Mouse (Mus musculus) limb, embryonic 12.5 days (tissue): Measurements from ENCODE around the gene Gm28230. TPM values are rescaled to one million over a fixed set of nuclear protein-coding genes. Genes with fewer than 3 reads are reported as not detected.
A peak's percentile ranks its signal among the peaks of the same experiment; 100 is the strongest.

Experiments used
- ATAC-seq: fragments of 200-750 bp; cut with Nextera tagmentation; 2 replicates; pipeline ENCODE4 v1.8.0; 2017; ENCODE audit warnings: low read depth, moderate TSS enrichment; ENCODE audit not compliant: insufficient number of reproducible peaks, insufficient read depth, low FRiP score, low TSS enrichment
- H3K27ac ChIP-seq: fragments of 300-500 bp; sonication (generic); 2 replicates; pipeline ENCODE4 v1.5.1; 2016; ENCODE audit warnings: mild to moderate bottlenecking, moderate library complexity
- H3K27me3 ChIP-seq: fragments of 300-500 bp; sonication (generic); 2 replicates; pipeline ENCODE4 v1.6.1; 2016; ENCODE audit warnings: mild to moderate bottlenecking, moderate library complexity
- H3K36me3 ChIP-seq: fragments of 300-500 bp; sonication (generic); 2 replicates; pipeline ENCODE4 v1.6.1; 2016; ENCODE audit warnings: mild to moderate bottlenecking, moderate library complexity
- H3K4me1 ChIP-seq: fragments of 300-500 bp; sonication (generic); replicated peaks from 2 replicates; pipeline ENCODE4 v1.6.1; 2016
- H3K4me2 ChIP-seq: fragments of 300-500 bp; sonication (generic); 2 replicates; pipeline ENCODE4 v1.6.1; 2016; ENCODE audit warnings: mild to moderate bottlenecking, moderate library complexity
- H3K4me3 ChIP-seq: fragments of 300-500 bp; sonication (generic); replicated peaks from 2 replicates; pipeline ENCODE4 v1.5.1; 2016; ENCODE audit warnings: mild to moderate bottlenecking
- H3K9ac ChIP-seq: fragments of 300-500 bp; sonication (generic); replicated peaks from 2 replicates; pipeline ENCODE4 v1.6.1; 2016; ENCODE audit warnings: mild to moderate bottlenecking, moderate library complexity
- H3K9me3 ChIP-seq: fragments of 300-500 bp; sonication (generic); 2 replicates; pipeline ENCODE4 v1.6.1; 2016; ENCODE audit warnings: mild to moderate bottlenecking, moderate library complexity
- whole genome bisulfite sequencing: fragments of 180-500 bp; shearing (Covaris S2); methylation state at CpG from one replicate; pipeline ENCODE4 v1.1.7; 2016; 5-methylcytosine and 5-hydroxymethylcytosine counted together
- polyA plus RNA-seq: library from polyadenylated mRNA; unstranded; fragments of >200 nt; fragmentation: Nextera tagmentation; extraction: Ambion mirVana; gene quantifications from 2 replicates; pipeline ENCODE4 v1.2.1, GENCODE M21; 2016

Gm28230 gene
- polyA plus RNA-seq, 1 experiment from 2014 or later, result 0.51 TPM

DNA sequence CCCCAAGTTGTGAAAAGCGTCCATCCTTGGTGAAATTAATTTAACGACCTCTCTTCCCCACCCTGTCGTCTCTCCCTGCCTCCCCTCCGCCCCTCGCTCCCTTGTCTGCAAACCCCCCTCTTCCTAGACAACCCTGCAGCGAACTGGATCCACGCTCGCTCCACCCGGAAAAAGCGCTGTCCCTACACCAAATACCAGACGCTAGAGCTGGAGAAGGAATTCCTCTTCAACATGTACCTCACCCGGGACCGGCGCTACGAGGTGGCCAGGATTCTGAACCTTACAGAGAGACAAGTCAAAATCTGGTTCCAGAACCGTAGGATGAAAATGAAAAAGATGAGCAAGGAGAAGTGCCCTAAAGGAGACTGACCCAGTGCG, 27.5 kb upstream of the Gm28230 start:
- ATAC-seq, result no peak
- whole genome bisulfite sequencing, result under 1% methylated on average over 17 of the region's 17 CpGs
- H3K27me3 ChIP-seq, result peaks cover 60% of the 10 kb centered on the region
- peaks cover 65% of the 10 kb centered on the region for H3K4me1 ChIP-seq
- no peaks in the 10 kb centered on the region for H3K9me3 ChIP-seq
- peak overlapping the region; percentile 66 for H3K4me3 ChIP-seq
- peak overlapping the region; percentile 92 for H3K4me2 ChIP-seq
- H3K9ac ChIP-seq, result peak overlapping the region; percentile 93
- peaks cover 12% of the 10 kb centered on the region for H3K36me3 ChIP-seq
- H3K27ac ChIP-seq, result peak overlapping the region; percentile 97

DNA sequence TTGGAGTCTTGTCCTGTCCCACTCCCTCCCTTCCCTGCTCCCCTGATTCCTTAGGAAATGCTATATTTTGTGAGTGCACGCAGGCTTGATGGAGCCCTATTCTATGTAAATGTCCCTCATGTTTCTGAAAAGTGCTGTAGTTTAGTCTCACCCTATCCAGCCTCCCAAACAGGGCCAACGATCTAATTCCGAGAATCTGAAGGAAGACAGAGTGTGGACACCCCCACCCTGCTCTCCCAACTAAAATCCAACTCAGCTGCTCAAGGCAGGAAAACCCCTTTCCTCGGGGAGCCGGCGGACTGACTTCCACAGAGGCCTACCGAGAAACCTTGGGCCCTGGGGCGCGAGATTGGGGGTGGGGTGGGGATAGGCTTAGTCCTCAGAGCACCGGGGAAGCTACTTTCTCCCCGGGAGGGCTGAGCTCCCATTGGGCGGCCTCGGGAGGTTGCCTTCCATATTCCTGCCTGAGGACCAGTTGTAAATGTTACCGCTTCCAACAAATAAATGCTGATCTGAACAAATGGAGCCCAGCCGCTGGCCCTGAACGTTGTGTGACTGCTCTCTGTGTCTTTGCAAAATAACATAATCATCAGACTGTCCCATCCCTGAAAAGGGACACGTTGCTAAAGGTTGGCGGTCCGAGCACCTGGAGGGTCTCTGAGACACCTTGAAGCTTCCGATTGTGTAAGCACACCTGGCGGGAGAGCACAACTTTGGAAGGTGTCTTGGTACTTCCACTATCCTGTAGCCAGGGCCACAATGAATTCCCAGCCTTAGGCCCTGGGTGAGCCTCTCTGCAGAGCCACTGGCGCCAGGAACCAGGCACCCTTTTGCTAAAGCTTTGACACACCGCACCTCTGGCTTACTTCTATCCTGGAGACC, 26.6 kb upstream of the Gm28230 start:
- Histone ChIP-seq H3K27me3 (peaks cover 67% of the 10 kb centered on the region), H3K4me1 (peaks cover 64% of the 10 kb centered on the region), H3K36me3 (peaks cover 10% of the 10 kb centered on the region), H3K4me2 (peak overlapping the region; percentile 92), H3K27ac (peak overlapping the region; percentile 97), H3K9me3 (no peaks in the 10 kb centered on the region), H3K9ac (peak overlapping the region; percentile 93), H3K4me3 (peak overlapping the region; percentile 66)
- 5% methylated on average over 23 of the region's 23 CpGs for WGBS
- ATAC-seq, result no peak

DNA sequence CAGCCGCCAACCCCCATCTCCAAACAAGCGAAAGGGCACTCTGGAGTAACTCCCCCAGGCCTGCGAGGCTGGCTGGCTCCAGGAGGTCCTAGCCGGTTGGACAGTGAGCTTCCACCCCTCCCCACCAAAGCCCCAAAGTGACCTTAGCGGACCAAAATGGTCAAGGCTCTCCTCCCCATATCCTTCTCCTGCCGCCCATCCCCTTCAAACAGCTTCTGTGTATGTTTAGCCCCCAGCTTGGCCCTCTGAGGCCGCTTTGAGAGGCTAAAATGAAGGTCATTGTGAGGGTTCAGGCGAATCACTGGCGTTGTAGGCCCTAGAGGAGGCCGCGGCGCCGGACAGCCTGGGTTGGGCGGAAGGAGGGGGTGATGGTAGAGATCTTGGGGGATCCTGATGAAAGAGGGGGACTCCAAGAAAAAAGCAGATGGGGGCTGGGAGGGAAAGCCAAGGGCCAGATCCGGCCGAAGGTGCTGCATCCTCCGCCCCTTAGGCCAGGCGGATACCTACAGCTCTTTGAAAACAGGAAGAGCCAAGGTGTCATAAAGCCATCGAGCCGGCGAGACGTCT, 25.9 kb upstream of the Gm28230 start:
- Histone ChIP-seq H3K9me3 (no peaks in the 10 kb centered on the region), H3K4me2 (peak overlapping the region; percentile 92), H3K27me3 (peaks cover 64% of the 10 kb centered on the region), H3K27ac (peak overlapping the region; percentile 97; the same call in 1 of the 2 replicates), H3K4me1 (peaks cover 58% of the 10 kb centered on the region), H3K4me3 (peak overlapping the region; percentile 66), H3K36me3 (peaks cover 3% of the 10 kb centered on the region), H3K9ac (peak overlapping the region; percentile 93)
- ATAC-seq, result no peak
- WGBS, result 4% methylated on average over 22 of the region's 22 CpGs

DNA sequence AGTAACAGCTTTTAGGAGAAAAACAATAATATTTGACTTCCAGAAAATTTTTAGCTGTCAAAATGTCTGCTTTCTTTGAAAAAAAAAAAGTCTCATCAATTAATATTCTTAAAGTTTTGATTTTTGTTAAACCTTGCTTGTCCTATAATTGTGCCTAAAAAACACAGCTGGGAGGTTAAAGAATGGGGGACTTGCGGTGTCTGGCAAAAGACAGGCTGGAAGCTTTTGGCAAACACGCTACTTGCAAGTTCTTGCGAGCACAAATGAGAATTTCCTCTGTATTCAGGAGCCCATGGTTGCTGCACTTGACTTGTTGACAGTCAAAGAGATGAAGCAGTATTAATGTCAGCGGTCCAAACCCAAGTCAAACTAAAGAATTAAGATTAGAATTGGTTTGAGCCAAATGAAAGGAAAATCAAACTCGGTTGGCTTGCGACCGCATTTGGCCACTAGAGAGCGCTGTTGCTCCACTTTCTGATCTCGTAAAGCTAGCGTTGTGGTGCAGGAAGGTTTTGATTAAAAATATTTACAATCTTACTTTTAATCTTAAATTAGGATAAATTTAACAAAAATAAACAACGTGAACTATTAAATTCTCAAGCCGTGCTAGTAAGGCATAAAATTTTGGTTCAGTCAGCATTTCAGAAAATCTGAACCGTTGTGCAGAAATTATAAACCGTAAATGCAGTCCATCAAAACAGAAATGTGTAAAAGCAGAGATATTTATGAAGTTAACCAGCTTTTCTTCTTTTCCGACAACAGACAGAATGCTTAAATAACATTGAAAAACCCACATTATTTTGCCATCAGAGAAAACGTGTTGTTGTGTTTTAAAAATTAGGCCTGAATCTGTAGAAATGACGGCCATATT, 24.3 kb upstream of the Gm28230 start:
- no peak for ATAC-seq
- Histone ChIP-seq H3K9me3 (no peaks in the 10 kb centered on the region), H3K4me2 (peak overlapping the region; percentile 38; the same call in 1 of the 2 replicates), H3K4me3 (peak overlapping the region; percentile 21; the same call in 1 of the 2 replicates), H3K27ac (no peak overlapping the region), H3K9ac (no peak overlapping the region), H3K27me3 (peaks cover 61% of the 10 kb centered on the region), H3K4me1 (peaks cover 45% of the 10 kb centered on the region), H3K36me3 (no peaks in the 10 kb centered on the region)
- whole genome bisulfite sequencing, result 7% methylated on average over 17 of the region's 17 CpGs

DNA sequence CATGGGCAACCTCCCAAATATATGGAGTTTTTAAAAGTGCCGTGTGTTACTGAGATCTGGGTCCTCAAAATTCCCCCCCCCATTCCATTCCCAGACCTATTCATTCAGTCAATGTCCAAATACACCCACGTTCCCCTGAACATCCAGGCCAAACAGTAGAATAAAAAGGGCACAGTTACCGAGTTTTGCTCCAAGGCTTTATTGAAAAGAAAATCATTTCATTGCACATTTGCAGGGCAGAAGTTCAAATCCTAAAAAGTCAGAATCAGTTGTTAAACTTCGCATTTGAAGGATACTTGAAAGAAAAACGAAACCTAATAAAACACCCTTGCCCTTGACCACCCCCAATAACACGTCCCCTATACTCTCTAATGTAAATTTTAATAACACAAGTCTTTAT, 23.7 kb upstream of the Gm28230 start:
- Histone ChIP-seq H3K4me1 (peaks cover 40% of the 10 kb centered on the region), H3K9ac (no peak overlapping the region), H3K4me2 (no peak overlapping the region), H3K27ac (no peak overlapping the region), H3K27me3 (peaks cover 64% of the 10 kb centered on the region), H3K4me3 (no peak overlapping the region), H3K9me3 (no peaks in the 10 kb centered on the region), H3K36me3 (no peaks in the 10 kb centered on the region)
- ATAC-seq, result no peak
- 15% methylated on average over 6 of the region's 6 CpGs for WGBS

DNA sequence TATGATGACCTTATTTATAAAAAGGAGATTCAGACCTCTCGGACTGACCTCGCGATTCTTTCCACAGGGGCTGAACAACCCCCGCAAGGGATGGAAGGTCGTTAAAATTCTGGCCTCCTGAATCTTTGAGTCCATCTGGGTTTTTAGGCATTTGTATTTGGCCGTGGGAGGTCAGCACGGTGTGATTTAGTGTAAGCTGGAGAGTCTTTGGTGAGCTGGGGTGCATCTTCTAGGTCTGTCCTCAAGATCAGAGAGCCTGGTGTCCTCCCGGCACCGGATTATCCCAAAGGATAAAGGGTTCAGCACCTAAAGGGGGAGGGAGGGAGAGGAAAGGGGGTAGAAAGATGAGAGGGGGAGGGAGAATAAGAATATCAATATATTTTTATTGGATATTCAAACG, 23.2 kb upstream of the Gm28230 start:
- Histone ChIP-seq H3K4me1 (peaks cover 38% of the 10 kb centered on the region), H3K27me3 (peaks cover 68% of the 10 kb centered on the region), H3K4me3 (no peak overlapping the region), H3K36me3 (no peaks in the 10 kb centered on the region), H3K9me3 (no peaks in the 10 kb centered on the region), H3K4me2 (peak overlapping the region; percentile 78; the same call in 1 of the 2 replicates), H3K9ac (no peak overlapping the region), H3K27ac (no peak overlapping the region)
- no peak for ATAC-seq
- 6% methylated on average over 10 of the region's 10 CpGs for WGBS

DNA sequence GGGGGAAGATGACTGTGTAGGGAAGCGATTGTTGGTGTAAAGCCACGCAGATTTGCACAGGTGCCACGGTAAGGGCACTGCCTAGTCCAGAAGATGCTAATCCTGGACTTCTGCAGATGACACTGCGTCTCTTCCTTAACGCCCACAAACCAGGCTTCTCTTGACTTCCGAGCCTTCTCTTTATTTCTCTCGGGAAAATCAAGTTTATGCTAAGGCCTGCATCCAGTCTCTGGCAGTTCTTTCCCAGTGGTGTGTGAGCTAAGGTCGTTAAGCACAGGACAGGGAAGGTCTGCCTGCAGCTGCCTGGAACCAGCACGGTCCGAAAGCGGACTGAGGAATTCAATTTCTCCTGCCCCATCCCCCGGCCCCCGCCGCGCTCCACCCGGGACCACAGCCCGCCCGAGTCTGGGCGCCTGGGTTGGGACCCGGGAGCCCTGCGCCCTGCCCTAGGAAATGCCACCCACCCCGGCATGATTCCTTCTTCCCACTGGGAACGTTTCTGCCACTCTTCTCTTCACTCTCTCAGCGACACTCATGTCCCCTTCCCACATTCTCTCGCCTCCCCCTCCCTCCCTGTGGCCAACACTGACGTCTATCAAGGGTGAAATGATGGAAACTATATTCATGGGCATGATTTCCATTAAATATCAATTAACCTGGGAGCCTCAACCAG, 22.7 kb upstream of the Gm28230 start:
- 1% methylated on average over 26 of the region's 26 CpGs for WGBS
- Histone ChIP-seq H3K4me1 (peaks cover 39% of the 10 kb centered on the region), H3K9me3 (no peaks in the 10 kb centered on the region), H3K4me3 (peak overlapping the region; percentile 66), H3K36me3 (no peaks in the 10 kb centered on the region), H3K9ac (peak overlapping the region; percentile 40; the same call in 1 of the 2 replicates), H3K4me2 (peak overlapping the region; percentile 78), H3K27ac (0 out of 2 replicates have a peak overlapping the region, but pooled peaks have one; percentile 23), H3K27me3 (peaks cover 74% of the 10 kb centered on the region)
- no peak; the same call in 1 of the 2 replicates for ATAC-seq

DNA sequence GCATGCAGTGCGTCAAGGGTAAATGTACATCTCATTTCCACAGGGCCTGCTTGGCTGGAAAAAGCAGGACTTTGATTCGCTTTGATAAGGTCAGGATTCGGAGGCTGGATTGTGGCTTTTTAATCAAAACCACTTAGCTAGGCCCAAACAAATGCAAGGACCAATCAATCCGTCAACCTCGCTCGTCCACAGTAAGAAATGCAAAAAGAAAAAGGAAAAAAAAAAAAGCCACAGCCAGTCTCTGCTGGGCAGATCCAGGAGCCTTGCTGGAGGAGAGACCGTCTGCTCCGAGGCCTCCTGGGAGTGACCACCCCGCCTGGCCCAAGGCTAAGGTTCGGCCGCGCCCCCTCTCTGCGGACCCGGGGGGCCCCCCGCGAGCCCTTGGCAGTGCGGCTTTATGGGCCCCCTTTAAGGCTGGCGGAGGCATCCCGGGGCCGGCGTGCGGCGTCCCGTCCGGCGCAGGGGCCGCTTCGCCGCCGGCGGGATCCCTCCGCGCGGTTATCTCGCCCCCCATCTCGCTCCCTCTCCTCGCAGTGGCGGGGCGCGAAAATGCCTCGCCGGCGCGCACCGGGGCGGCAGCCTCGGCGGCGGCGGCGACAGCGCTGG, 22.0 kb upstream of the Gm28230 start, which contains the start of gene Hoxd8:
Gene Hoxd8 (plus strand): TSS at position 223 of the 606 bp plus-strand sequence.
- peak within 1 kb of the TSS; percentile 88 for H3K9ac ChIP-seq
- H3K9me3 ChIP-seq, result no peaks in the 10 kb centered on the region
- no peaks in the 10 kb centered on the region for H3K36me3 ChIP-seq
- peak within 1 kb of the TSS; percentile 92 for H3K27ac ChIP-seq
- ATAC-seq, result peak; percentile 49; the same call in 1 of the 2 replicates
- H3K4me1 ChIP-seq, result peaks cover 35% of the 10 kb centered on the region
- H3K27me3 ChIP-seq, result peaks cover 77% of the 10 kb centered on the region
- 1% methylated on average over 43 of the region's 52 CpGs for WGBS
- H3K4me3 ChIP-seq, result peak within 1 kb of the TSS; percentile 66
- H3K4me2 ChIP-seq, result peak within 1 kb of the TSS; percentile 78

DNA sequence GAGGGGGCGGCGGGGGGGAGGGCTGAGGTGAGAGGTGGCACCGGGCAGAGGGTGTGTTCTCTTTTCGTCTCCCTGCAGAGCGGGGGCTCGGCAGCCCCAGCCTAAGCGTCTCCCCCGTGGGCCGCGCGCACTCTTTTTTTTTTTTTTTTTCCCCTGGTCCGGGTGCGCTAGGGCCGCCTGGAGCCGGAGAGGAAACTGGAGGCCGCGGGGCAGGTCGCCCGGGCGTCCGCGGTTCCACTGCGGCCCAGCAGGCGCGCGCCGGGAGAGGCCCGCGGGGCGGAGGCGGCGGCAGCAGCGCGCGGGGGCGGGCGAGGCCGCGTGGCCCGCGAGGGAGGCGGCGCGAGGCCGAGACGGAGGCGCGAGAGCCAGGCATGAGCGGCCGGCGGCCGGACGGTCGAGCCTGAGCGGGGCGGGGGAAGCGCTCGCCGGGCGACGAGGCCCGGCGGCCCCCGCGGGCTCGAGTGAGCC, 21.5 kb upstream of the Gm28230 start:
- Histone ChIP-seq H3K4me3 (peak overlapping the region; percentile 66), H3K27ac (peak overlapping the region; percentile 92), H3K9ac (peak overlapping the region; percentile 88), H3K36me3 (no peaks in the 10 kb centered on the region), H3K4me2 (peak overlapping the region; percentile 78), H3K27me3 (peaks cover 77% of the 10 kb centered on the region), H3K4me1 (peaks cover 29% of the 10 kb centered on the region), H3K9me3 (no peaks in the 10 kb centered on the region)
- peak; percentile 17; the same call in 1 of the 2 replicates for ATAC-seq
- WGBS, result 0% methylated on average over 34 of the region's 66 CpGs
